Mouse (Mus musculus): ENCODE data around the gene Prr12. TPM values are rescaled to one million over a fixed set of nuclear protein-coding genes. Genes with fewer than 3 reads are reported as not detected.

The Prr12 gene
- polyA plus RNA-seq, 1 experiment from 2014 or later: 3.4 TPM

DNA sequence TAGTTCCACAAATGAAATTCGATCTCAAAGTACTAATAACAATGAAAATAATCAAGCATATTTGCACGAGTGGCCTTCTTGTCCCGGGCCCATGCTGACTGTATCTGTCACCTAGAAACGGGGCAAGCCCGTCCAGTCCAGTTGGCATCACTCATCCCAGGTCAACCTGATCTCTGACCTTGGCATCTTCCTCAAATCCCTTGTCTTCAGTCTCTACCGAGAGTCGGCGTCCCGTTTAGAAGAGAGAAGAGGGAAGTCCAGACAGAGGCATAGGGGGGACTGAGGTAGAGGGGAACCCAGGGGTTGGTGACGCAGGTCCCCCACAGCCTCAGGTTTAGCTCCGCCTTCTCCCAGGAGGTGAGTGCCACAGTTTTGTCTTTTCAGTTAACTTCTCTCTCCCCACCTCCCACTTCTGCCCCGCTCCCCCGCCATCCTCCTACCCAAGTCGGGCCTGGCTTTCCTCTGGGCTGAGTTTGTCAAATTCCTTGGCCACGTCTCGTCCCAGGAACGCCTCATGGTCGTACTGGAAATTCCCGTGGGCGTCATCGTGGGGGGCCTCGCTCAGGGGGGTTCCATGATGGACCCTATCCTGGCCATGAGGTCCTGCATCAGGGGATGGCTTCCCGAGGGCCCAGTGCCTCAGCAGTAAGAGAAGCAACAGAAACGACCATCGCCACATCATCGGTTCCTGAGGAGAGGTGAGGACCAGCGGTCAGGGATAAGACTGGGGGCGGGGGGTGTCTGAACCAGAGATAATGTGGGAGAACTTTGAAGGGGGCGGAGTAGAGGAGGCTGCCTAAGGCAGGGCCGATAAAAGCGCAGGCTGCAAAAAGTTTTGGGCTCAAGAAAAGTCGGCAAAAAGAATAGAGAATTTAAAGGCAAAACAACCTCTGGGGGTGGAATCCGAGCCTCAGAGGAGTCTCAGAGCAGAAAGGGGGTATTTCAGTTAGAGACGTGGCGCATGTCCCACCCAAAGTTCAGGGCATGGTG lies 38.6 kb upstream of the Prr12 start:
- peak overlapping the region; percentile 60 for H3K4me2 ChIP-seq (replicated peaks; ENCODE audit: low read depth)
- 9% methylated on average over 35 of the region's 35 CpGs for WGBS
- ATAC-seq (ENCODE audit: low FRiP score, low TSS enrichment): peak; percentile 57; the same call in 1 of the 2 replicates

DNA sequence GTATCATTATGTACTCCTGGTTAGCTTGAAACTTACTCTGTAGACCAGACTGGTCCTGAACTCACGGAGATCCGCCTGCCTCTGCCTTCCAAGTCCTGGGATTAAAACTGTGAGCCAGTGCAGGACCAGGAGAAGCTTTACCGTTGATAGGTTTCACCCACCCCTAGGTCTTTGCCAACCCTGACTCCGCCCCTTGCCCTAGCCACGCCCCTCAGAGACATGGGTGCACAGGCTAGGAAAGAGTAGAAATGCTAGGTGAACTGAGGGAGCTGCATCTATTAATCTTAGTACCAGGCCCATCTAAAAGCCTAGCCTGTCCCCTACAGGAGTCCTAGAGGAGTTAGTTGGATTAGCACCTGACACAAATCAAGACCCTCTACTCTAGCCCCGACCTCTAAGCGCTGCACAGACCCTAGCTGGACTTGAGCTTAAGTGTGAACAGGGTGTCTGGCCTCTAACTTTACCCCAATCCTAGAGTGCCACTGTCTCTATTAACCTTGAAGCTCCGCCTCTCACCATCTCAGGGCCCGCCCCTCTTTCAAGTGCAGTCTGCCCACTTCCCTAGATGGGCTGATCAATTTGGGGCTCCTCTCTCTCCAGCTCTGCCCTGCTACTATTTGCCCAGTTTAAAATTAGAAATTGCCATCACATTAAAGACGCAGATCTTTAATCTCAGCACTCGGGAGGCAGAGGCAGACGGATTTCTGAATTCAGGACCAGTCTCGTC lies 37.7 kb upstream of the Prr12 start:
- Histone ChIP-seq H3K4me2 (replicated peaks; ENCODE audit: low read depth) (peak overlapping the region; percentile 60), H3K4me3 (ENCODE audit: low read depth, low read length) (peak overlapping the region; percentile 47), H3K9ac (ENCODE audit: low read length) (peak overlapping the region; percentile 66), H3K27me3 (ENCODE audit: control insufficient read depth, insufficient read depth, low read length) (no peaks in the 10 kb centered on the region), H3K4me1 (replicated peaks; ENCODE audit: control insufficient read depth, insufficient read depth) (no peaks in the 10 kb centered on the region), H3K9me3 (ENCODE audit: control insufficient read depth, low read length) (no peaks in the 10 kb centered on the region), H3K27ac (replicated peaks) (peak overlapping the region; percentile 88), H3K36me3 (ENCODE audit: control insufficient read depth, insufficient read depth, low read length) (peaks cover 8% of the 10 kb centered on the region; the same call in 1 of the 2 replicates)
- DNase-seq (ENCODE audit: low spot score) (no peak), ATAC-seq (ENCODE audit: low FRiP score, low TSS enrichment) (no peak)
- WGBS: 69% methylated on average over 13 of the region's 13 CpGs
- TF ChIP-seq CTCF (IDR thresholded peaks at IDR 0.05; ENCODE audit: low read depth) (no peak), EP300 (optimal IDR thresholded peaks at IDR 0.05) (no peak)

More for the DNA sequence above, 38.6 kb upstream of the Prr12 start:
- no peak for TF ChIP-seq EP300 (optimal IDR thresholded peaks at IDR 0.05)
- no peak for TF ChIP-seq CTCF (IDR thresholded peaks at IDR 0.05; ENCODE audit: low read depth)
- Histone ChIP-seq H3K27me3 (ENCODE audit: control insufficient read depth, insufficient read depth, low read length) (no peaks in the 10 kb centered on the region), H3K27ac (replicated peaks) (peak overlapping the region; percentile 88), H3K4me3 (ENCODE audit: low read depth, low read length) (peak overlapping the region; percentile 47), H3K9ac (ENCODE audit: low read length) (peak overlapping the region; percentile 66), H3K9me3 (ENCODE audit: control insufficient read depth, low read length) (no peaks in the 10 kb centered on the region), H3K4me1 (replicated peaks; ENCODE audit: control insufficient read depth, insufficient read depth) (no peaks in the 10 kb centered on the region), H3K36me3 (ENCODE audit: control insufficient read depth, insufficient read depth, low read length) (peaks cover 8% of the 10 kb centered on the region; the same call in 1 of the 2 replicates)
- peak; percentile 44 for DNase-seq (ENCODE audit: low spot score)

DNA sequence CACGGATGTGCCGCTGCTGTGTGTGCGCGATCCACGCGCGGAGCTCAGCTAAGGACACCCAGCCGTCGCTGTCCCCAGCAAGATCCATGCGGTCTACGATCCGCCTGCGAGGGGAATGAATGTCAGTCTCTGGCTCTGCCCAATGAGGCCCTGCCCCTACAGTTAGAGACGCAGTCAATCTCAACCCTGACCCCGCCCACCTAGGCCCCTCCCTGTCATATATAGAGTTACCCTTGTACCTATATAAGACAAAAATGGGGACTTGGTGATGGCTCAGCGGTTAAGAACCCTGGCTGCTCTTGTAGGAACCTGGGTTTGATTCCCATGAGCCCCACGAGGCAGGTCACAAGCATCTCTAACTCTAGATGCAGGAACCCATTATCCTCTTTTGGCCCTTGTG lies 35.9 kb upstream of the Prr12 start:
- Histone ChIP-seq H3K9me3 (ENCODE audit: control insufficient read depth, low read length) (no peaks in the 10 kb centered on the region), H3K4me1 (replicated peaks; ENCODE audit: control insufficient read depth, insufficient read depth) (no peaks in the 10 kb centered on the region), H3K27me3 (ENCODE audit: control insufficient read depth, insufficient read depth, low read length) (no peaks in the 10 kb centered on the region), H3K4me3 (ENCODE audit: low read depth, low read length) (no peak overlapping the region), H3K4me2 (replicated peaks; ENCODE audit: low read depth) (no peak overlapping the region), H3K9ac (ENCODE audit: low read length) (no peak overlapping the region), H3K27ac (replicated peaks) (no peak overlapping the region), H3K36me3 (ENCODE audit: control insufficient read depth, insufficient read depth, low read length) (peaks cover 8% of the 10 kb centered on the region; the same call in 1 of the 2 replicates)
- 94% methylated on average over 17 of the region's 17 CpGs for WGBS
- DNase-seq (ENCODE audit: low spot score): no peak
- TF ChIP-seq CTCF (IDR thresholded peaks at IDR 0.05; ENCODE audit: low read depth) (no peak), EP300 (optimal IDR thresholded peaks at IDR 0.05) (no peak)
- no peak for ATAC-seq (ENCODE audit: low FRiP score, low TSS enrichment)

DNA sequence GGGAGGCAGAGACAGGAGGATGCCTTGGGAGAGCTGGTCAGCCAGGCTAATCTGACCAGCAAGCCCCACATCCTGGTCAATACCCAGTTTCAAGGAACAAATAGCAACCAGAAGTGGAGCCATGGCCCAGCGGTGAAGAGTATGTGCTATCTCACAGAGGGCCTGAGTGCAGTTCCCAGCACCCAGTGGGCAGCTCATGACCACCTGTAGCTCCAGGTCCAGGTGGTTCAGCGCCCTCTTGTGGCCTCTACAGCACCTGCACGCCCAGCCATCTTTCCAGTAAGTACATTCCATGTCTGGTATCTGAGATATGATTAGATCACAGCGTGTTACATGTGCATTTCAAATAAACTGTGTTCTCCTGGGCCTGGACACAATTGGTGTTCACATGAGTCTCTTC lies 33.4 kb upstream of the Prr12 start:
- H3K36me3 ChIP-seq (ENCODE audit: control insufficient read depth, insufficient read depth, low read length): peaks cover 8% of the 10 kb centered on the region; the same call in 1 of the 2 replicates
- TF ChIP-seq CTCF (IDR thresholded peaks at IDR 0.05; ENCODE audit: low read depth) (peak; percentile 48), EP300 (optimal IDR thresholded peaks at IDR 0.05) (no peak)
- ATAC-seq (ENCODE audit: low FRiP score, low TSS enrichment) (no peak), DNase-seq (ENCODE audit: low spot score) (no peak)
- H3K9ac ChIP-seq (ENCODE audit: low read length): no peak overlapping the region
- no peak overlapping the region for H3K27ac ChIP-seq (replicated peaks)
- WGBS: 80% methylated on average over 4 of the region's 4 CpGs
- no peaks in the 10 kb centered on the region for H3K27me3 ChIP-seq (ENCODE audit: control insufficient read depth, insufficient read depth, low read length)
- H3K4me2 ChIP-seq (replicated peaks; ENCODE audit: low read depth): no peak overlapping the region
- H3K4me3 ChIP-seq (ENCODE audit: low read depth, low read length): no peak overlapping the region
- H3K4me1 ChIP-seq (replicated peaks; ENCODE audit: control insufficient read depth, insufficient read depth): no peaks in the 10 kb centered on the region
- H3K9me3 ChIP-seq (ENCODE audit: control insufficient read depth, low read length): no peaks in the 10 kb centered on the region

DNA sequence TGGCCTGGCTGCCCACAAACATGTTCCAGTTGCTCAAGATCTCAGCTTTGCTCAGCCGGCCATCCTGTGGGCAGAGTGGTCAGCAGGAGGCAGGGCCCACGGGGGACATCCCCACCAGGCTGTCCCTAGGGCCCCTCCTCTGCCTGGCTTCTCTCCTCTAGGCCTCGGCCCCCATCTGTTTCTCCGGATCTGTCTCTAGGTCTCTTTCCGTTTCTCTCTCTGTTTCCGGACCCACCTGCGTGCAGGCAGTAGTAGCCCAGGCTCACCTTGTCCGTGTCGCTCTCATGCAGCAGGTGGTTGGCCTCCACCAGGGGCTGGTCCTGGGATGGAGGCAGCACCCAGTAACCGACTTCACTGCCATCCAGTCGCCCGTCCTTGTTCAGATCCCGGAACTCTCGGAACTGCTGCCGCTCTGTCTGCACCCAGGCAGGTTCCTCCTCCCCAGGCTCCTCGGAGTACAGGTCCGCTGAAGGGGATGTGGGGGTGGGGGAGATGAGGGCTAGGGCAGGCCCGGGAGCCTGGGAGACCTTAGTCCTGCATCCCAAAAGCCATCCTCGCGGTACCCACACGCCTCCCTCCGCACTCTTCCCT lies 30.7 kb upstream of the Prr12 start:
- Histone ChIP-seq H3K9ac (ENCODE audit: low read length) (no peak overlapping the region), H3K4me2 (replicated peaks; ENCODE audit: low read depth) (no peak overlapping the region), H3K27ac (replicated peaks) (no peak overlapping the region), H3K9me3 (ENCODE audit: control insufficient read depth, low read length) (no peaks in the 10 kb centered on the region), H3K4me3 (ENCODE audit: low read depth, low read length) (no peak overlapping the region), H3K27me3 (ENCODE audit: control insufficient read depth, insufficient read depth, low read length) (no peaks in the 10 kb centered on the region), H3K4me1 (replicated peaks; ENCODE audit: control insufficient read depth, insufficient read depth) (no peaks in the 10 kb centered on the region), H3K36me3 (ENCODE audit: control insufficient read depth, insufficient read depth, low read length) (peaks cover 5% of the 10 kb centered on the region; the same call in 1 of the 2 replicates)
- DNase-seq (ENCODE audit: low spot score): no peak
- ATAC-seq (ENCODE audit: low FRiP score, low TSS enrichment): 0 out of 2 replicates have a peak, but pooled peaks have one; percentile 14
- TF ChIP-seq EP300 (optimal IDR thresholded peaks at IDR 0.05) (no peak), CTCF (IDR thresholded peaks at IDR 0.05; ENCODE audit: low read depth) (no peak)
- 80% methylated on average over 21 of the region's 22 CpGs for WGBS

Data from stomach, postnatal 0 days (tissue).